Mouse (Mus musculus) Patski (cell line): ENCODE results near the gene Notch2. TPM values are rescaled to one million over a fixed set of nuclear protein-coding genes. Genes with fewer than 3 reads are reported as not detected.
A peak's percentile ranks its signal among the peaks of the same experiment; 100 is the strongest.

Source experiments
- ATAC-seq: fragments of 100-300 bp; one replicate; pipeline ENCODE4 v1.8.0; 2021
- CTCF ChIA-PET: fragments of 350-600 bp; sonication (Branson Sonifier 250); formaldehyde crosslinking; loops from one replicate; lab custom pipeline; 2022; ENCODE audit warnings: inconsistent platforms; lab: Charles Lee
- POLR2A ChIA-PET: fragments of 350-600 bp; sonication (Branson Sonifier 250); formaldehyde crosslinking; loops from one replicate; lab custom pipeline; 2022; ENCODE audit warnings: antibody characterized with exemption, inconsistent platforms; lab: Charles Lee
- DNase-seq: peaks from one replicate; pipeline ENCODE4 v3.0.0-alpha.2; 2011; ENCODE audit warnings: low read depth, low spot score
- H3K27me3 ChIP-seq: fragments of 371-371 bp; one replicate; pipeline ENCODE4 v1.5.1; 2021
- CTCF ChIP-seq: fragments of 100-300 bp; IDR thresholded peaks from one replicate; pipeline ENCODE4 v1.5.1; 2021
- in situ Hi-C: fragments of 300-500 bp; cut with MboI; formaldehyde crosslinking; loops from 3 replicates; pipeline ENCODE4 v1.11.1; 2018; ENCODE audit warnings: low pct_unique_long_range_greater_than_20kb, mixed read lengths
- polyA plus RNA-seq: library from polyadenylated mRNA; unstranded; gene quantifications from one replicate; pipeline ENCODE4 v1.2.3, GENCODE M21; 2021

Gene Notch2
- polyA plus RNA-seq, 1 experiment from 2014 or later, result 65.2 TPM

GRCm38 (mm10) chr3:98099287-98099686, 86.0 kb downstream of the Notch2 start:
- ATAC-seq (peak; percentile 42), DNase-seq (no peak)
- in situ Hi-C loops, result no loop called here

DNA sequence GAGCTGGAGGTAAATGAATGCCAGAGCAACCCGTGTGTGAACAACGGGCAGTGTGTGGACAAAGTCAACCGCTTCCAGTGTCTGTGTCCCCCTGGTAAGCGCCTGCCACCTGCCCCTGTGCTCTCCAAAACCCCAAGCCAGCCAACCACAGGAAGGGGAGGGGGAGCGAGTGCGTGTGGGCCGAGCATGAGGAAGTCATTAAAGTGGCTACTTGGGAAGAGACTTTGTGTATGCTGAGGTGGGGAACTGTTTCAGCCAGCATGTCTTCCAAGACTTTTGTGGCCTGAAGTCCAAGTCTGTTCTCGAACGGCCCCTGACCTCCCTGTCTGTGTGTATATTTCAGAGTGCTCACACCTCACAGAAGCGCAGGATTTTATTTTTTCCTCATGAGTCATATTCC, 88.2 kb downstream of the Notch2 start:
- H3K27me3 ChIP-seq, result no peaks in the 10 kb centered on the region
- ATAC-seq (no peak), DNase-seq (no peak)
- ChIA-PET CTCF (interaction anchor here (1.0 to 2.9 kb wide), 5 partner anchors 10 to 124 kb away, joined by 3 to 9 read pairs (median 5); no protein-coding TSS in a partner anchor), POLR2A (interaction anchor here (1.0 to 1.2 kb wide), 2 partner anchors 9 to 12 kb away, joined by 3 to 5 read pairs; no protein-coding TSS in a partner anchor)
- in situ Hi-C loops, result no loop called here
- TF ChIP-seq CTCF, result no peak

More at GRCm38 (mm10) chr3:98099287-98099686, 86.0 kb downstream of the Notch2 start:
- no peak for TF ChIP-seq CTCF
- POLR2A ChIA-PET, result interaction anchor here (0.7 kb wide), 1 partner anchor 18 kb away, joined by 3 read pairs; no protein-coding TSS in a partner anchor
- H3K27me3 ChIP-seq, result no peaks in the 10 kb centered on the region
- CTCF ChIA-PET, result interaction anchor here (0.8 to 3.1 kb wide), 9 partner anchors 9 to 128 kb away, joined by 3 to 13 read pairs (median 4); no protein-coding TSS in a partner anchor

GRCm38 (mm10) chr3:98104851-98105471, 91.6 kb downstream of the Notch2 start:
- no peaks in the 10 kb centered on the region for H3K27me3 ChIP-seq
- in situ Hi-C loops, result loop anchor here (5.0 kb wide), 1 partner anchor 88 kb away; no protein-coding TSS in a partner anchor
- no peak for TF ChIP-seq CTCF
- ATAC-seq (no peak), DNase-seq (no peak)
- ChIA-PET POLR2A (interaction anchor here (1.7 kb wide), 1 partner anchor 13 kb away, joined by 7 read pairs; no protein-coding TSS in a partner anchor), CTCF (interaction anchor here (1.5 to 2.0 kb wide), 3 partner anchors 11 to 16 kb away, joined by 5 to 6 read pairs (median 6); no protein-coding TSS in a partner anchor)

- TF ChIP-seq CTCF, result no peak
- H3K27me3 ChIP-seq, result no peaks in the 10 kb centered on the region
- ChIA-PET CTCF (interaction anchor here (0.8 to 2.0 kb wide), 4 partner anchors 9 to 49 kb away, joined by 3 to 6 read pairs (median 3); no protein-coding TSS in a partner anchor), POLR2A (interaction anchor here (1.7 kb wide), 2 partner anchors 13 to 16 kb away, joined by 4 to 7 read pairs; no protein-coding TSS in a partner anchor)
- no peak for ATAC-seq
- in situ Hi-C loops, result loop anchor here (5.0 kb wide), 1 partner anchor 88 kb away; no protein-coding TSS in a partner anchor
- DNase-seq, result no peak
Observed at GRCm38 (mm10) chr3:98105496-98105895, 92.2 kb downstream of the Notch2 start.

- ChIA-PET CTCF (interaction anchor here (0.8 to 1.3 kb wide), 4 partner anchors 10 to 50 kb away, joined by 3 to 5 read pairs (median 3); no protein-coding TSS in a partner anchor), POLR2A (interaction anchor here (1.7 kb wide), 2 partner anchors 14 to 16 kb away, joined by 4 to 7 read pairs; no protein-coding TSS in a partner anchor)
- no peak for TF ChIP-seq CTCF
- in situ Hi-C loops, result loop anchor here (5.0 kb wide), 1 partner anchor 89 kb away; no protein-coding TSS in a partner anchor
- H3K27me3 ChIP-seq, result no peaks in the 10 kb centered on the region
- peak; percentile 13 for ATAC-seq
- peak; percentile 62 for DNase-seq
Observed at GRCm38 (mm10) chr3:98106115-98106514, 92.8 kb downstream of the Notch2 start.

DNA sequence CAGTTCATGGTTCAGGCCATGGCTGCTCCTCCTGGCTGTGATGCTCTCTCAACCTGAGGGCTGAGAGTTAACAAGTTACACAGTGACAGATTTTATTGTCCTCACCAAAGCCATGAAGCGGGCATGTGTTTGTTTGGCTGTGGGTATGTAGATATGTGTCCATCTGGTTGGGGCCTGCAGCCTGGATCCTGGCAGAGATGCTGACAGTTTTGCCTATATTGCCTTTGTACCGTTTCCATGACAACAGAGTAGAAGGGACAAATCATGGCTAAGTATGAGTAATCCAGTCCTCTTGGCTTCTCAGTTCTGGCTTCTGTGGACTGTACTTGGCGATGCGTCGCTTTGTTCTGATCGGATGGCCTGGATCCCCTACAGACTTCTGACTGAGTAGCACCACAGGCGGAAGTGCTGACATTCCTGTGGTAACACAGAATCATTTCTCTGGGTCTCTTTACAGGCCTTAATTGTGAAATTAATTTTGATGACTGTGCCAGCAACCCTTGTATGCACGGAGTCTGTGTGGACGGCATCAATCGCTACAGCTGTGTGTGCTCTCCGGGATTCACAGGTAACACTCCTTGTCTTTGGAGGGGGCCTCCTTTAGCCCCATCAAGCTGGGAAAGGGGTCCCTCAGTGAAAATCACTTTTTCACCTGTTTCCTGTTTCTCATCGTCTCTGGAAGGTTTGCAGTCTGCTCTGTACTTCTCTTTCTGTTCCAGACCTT, 93.4 kb downstream of the Notch2 start:
- no peaks in the 10 kb centered on the region for H3K27me3 ChIP-seq
- DNase-seq (peak; percentile 97), ATAC-seq (peak; percentile 90)
- ChIA-PET CTCF (interaction anchor here (0.8 to 1.3 kb wide), 3 partner anchors 10 to 12 kb away, joined by 3 to 5 read pairs (median 3); no protein-coding TSS in a partner anchor), POLR2A (interaction anchor here (1.7 kb wide), 2 partner anchors 14 to 15 kb away, joined by 4 to 7 read pairs; no protein-coding TSS in a partner anchor)
- no peak for TF ChIP-seq CTCF
- in situ Hi-C loops, result loop anchor here (5.0 kb wide), 1 partner anchor 89 kb away; no protein-coding TSS in a partner anchor

DNA sequence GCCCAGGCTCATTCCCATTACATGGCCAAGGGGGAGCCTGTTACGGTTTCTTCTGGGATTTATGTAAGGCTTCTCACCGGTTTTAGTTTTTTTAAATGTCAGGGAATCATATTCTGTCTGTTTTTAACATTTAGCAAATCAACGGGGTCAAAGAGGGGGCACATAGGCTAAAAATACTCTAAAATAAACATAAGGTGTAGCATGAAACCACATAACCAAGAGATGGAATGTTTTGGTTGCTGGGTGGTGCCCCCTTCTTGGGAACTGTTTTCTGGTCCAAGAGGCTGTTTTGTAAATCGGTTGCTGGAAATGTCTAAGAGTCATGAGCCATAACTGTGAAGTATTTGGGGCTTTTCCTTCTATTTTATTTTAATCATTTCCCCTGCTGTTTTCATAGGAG, 95.1 kb downstream of the Notch2 start:
- DNase-seq (peak; percentile 97), ATAC-seq (peak; percentile 29)
- CTCF ChIA-PET, result interaction anchor here (1.0 to 1.7 kb wide), 7 partner anchors 9 to 66 kb away, joined by 3 to 7 read pairs (median 4); no protein-coding TSS in a partner anchor
- no peak for TF ChIP-seq CTCF
- in situ Hi-C loops, result loop anchor here (5.0 kb wide), 1 partner anchor 91 kb away; no protein-coding TSS in a partner anchor
- H3K27me3 ChIP-seq, result no peaks in the 10 kb centered on the region
- POLR2A ChIA-PET, result interaction anchor here (0.6 kb wide), 1 partner anchor 143 kb away, joined by 4 read pairs; no protein-coding TSS in a partner anchor

DNA sequence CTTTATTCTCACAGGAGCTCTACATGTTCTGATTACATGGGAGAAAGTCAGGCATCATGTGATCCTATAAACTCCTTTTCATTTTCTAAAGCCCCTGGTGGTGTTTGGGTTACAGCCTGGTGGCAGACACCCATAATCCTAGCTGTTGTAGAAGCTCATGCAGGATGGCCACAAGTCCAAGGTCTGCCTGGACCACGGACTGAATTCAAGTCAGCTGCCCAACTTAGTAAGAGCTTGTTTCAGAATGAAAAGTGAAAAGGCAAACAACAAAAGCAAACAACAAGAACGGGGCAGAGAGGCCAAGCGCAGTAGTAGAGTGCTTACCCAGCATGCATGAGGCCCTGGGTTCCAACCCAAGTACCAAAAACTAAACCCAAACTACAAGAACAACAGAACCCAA, 95.5 kb downstream of the Notch2 start:
- TF ChIP-seq CTCF, result no peak
- in situ Hi-C loops, result loop anchor here (5.0 kb wide), 1 partner anchor 92 kb away; no protein-coding TSS in a partner anchor
- H3K27me3 ChIP-seq, result no peaks in the 10 kb centered on the region
- DNase-seq, result no peak
- ATAC-seq, result no peak
- ChIA-PET CTCF (interaction anchor here (0.6 to 1.7 kb wide), 7 partner anchors 10 to 88 kb away, joined by 3 to 7 read pairs (median 3); no protein-coding TSS in a partner anchor), POLR2A (interaction anchor here (0.6 kb wide), 1 partner anchor 143 kb away, joined by 4 read pairs; no protein-coding TSS in a partner anchor)

- ATAC-seq (peak; percentile 55), DNase-seq (peak; percentile 80)
- TF ChIP-seq CTCF, result no peak
- in situ Hi-C loops, result no loop called here
- ChIA-PET CTCF (interaction anchor here (0.9 to 2.3 kb wide), 7 partner anchors 9 to 72 kb away, joined by 3 to 9 read pairs (median 3); no protein-coding TSS in a partner anchor), POLR2A (interaction anchor here (0.7 kb wide), 1 partner anchor 50 kb away, joined by 3 read pairs; no protein-coding TSS in a partner anchor)
- no peaks in the 10 kb centered on the region for H3K27me3 ChIP-seq
Observed at GRCm38 (mm10) chr3:98110610-98111009, 97.3 kb downstream of the Notch2 start.
